Mouse (Mus musculus): ENCODE measurements around the gene Pnkd. TPM values are rescaled to one million over a fixed set of nuclear protein-coding genes. Genes with fewer than 3 reads are reported as not detected.
"Not testable (repeated sequence)": the region's sequence is repeated elsewhere in the genome, so short reads cannot be mapped to it uniquely, and the experiment has no call there.

Pnkd gene
- total and polyA plus RNA-seq, 3 experiments, result 27.7 to 186 (median 30.5) TPM

DNA sequence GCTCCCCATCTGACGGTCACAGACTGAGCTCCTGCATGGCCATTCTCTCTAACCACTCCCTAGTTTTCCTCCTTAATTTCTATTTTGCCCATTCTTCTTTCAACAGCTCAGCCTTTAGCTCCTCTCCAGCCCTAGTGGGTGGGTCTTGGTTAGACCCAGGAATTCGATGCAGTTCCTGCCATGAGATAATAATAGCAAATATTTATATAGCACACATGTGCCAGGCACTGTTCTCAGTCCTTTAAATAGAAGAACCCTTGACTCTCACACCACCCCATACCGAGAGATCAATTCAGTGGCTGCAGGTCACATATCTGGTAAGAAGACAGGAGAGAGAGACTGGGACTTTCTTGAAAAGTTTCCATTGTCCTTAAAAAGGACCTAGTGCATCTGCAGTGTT, 36.7 kb downstream of the Pnkd start:
- no peaks in the 10 kb centered on the region for H3K36me3 ChIP-seq (replicated peaks)
- no peaks in the 10 kb centered on the region for H3K9me3 ChIP-seq (replicated peaks)
- peaks cover 34% of the 10 kb centered on the region for H3K27me3 ChIP-seq (ENCODE audit: insufficient read depth, low read length)
- ATAC-seq (ENCODE audit: extremely low read depth, insufficient number of reproducible peaks, low FRiP score, poor library complexity, severe bottlenecking), result no peak
- H3K4me3 ChIP-seq (ENCODE audit: low read depth, low read length), result no peak overlapping the region
- H3K4me1 ChIP-seq (ENCODE audit: insufficient read depth, low read depth, low read length), result no peaks in the 10 kb centered on the region; the same call in 1 of the 2 replicates
- DNase-seq (ENCODE audit: low spot score), result no peak
- no peak for TF ChIP-seq CTCF (IDR thresholded peaks at IDR 0.05; ENCODE audit: low read depth, low read length)

DNA sequence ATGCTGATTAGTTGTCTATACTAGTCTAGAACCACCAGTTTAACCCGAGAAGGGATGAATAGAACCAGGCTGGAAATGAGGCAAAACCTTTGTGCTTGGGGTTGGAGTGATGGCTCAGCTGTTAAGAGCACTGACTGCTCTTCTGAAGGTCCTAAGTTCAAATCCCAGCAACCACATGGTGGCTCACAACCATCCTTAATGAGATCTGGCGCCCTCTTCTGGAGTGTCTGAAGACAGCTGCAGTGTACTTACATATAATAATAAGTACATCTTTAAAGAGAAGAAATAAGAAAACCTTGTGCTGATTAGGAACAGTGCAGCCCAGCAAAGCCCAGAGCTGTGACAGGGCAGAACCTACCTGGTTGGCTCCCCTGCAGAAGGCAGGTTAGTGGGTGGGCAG, 42.2 kb downstream of the Pnkd start:
- not testable (repeated sequence) for DNase-seq (ENCODE audit: low spot score); H3K36me3 ChIP-seq (replicated peaks); H3K9me3 ChIP-seq (replicated peaks); ATAC-seq (ENCODE audit: extremely low read depth, insufficient number of reproducible peaks, low FRiP score, poor library complexity, severe bottlenecking); H3K4me3 ChIP-seq (ENCODE audit: low read depth, low read length)
- H3K27me3 ChIP-seq (ENCODE audit: insufficient read depth, low read length), result peaks cover 27% of the 10 kb centered on the region
- peaks cover 18% of the 10 kb centered on the region for H3K4me1 ChIP-seq (ENCODE audit: insufficient read depth, low read depth, low read length)

GRCm38 (mm10) chr1:74329899-74330431, 45.2 kb downstream of the Pnkd start:
- no peaks in the 10 kb centered on the region for H3K36me3 ChIP-seq (replicated peaks)

GRCm38 (mm10) chr1:74331046-74331681, 46.4 kb downstream of the Pnkd start:
- no peak overlapping the region; the same call in 1 of the 2 replicates for H3K4me3 ChIP-seq (ENCODE audit: low read depth, low read length)
- peaks cover 33% of the 10 kb centered on the region for H3K27me3 ChIP-seq (ENCODE audit: insufficient read depth, low read length)
- peaks cover 36% of the 10 kb centered on the region for H3K4me1 ChIP-seq (ENCODE audit: insufficient read depth, low read depth, low read length)
- ATAC-seq (ENCODE audit: extremely low read depth, insufficient number of reproducible peaks, low FRiP score, poor library complexity, severe bottlenecking), result no peak
- peak; percentile 35 for DNase-seq (ENCODE audit: low spot score)
- no peaks in the 10 kb centered on the region for H3K36me3 ChIP-seq (replicated peaks)
- TF ChIP-seq TAL1 (conservative IDR thresholded peaks at IDR 0.05; ENCODE audit: low read depth, low read length) (0 out of 2 replicates have a peak, but pooled peaks have one; percentile 30), GATA2 (IDR thresholded peaks at IDR 0.05; ENCODE audit: borderline replicate concordance, low read depth, low read length) (no peak)
- no peaks in the 10 kb centered on the region for H3K9me3 ChIP-seq (replicated peaks)

More at GRCm38 (mm10) chr1:74329899-74330431, 45.2 kb downstream of the Pnkd start:
- peaks cover 27% of the 10 kb centered on the region for H3K27me3 ChIP-seq (ENCODE audit: insufficient read depth, low read length)
- DNase-seq (ENCODE audit: low spot score) (no peak), ATAC-seq (ENCODE audit: extremely low read depth, insufficient number of reproducible peaks, low FRiP score, poor library complexity, severe bottlenecking) (no peak)
- no peak for TF ChIP-seq GATA2 (IDR thresholded peaks at IDR 0.05; ENCODE audit: borderline replicate concordance, low read depth, low read length)
- no peak for TF ChIP-seq POLR2AphosphoS5 (IDR thresholded peaks at IDR 0.05; ENCODE audit: insufficient replicate concordance, low read depth, low read length)
- TF ChIP-seq GATA1 (IDR thresholded peaks at IDR 0.05; ENCODE audit: borderline replicate concordance, low read length), result no peak
- no peak for TF ChIP-seq CTCF (IDR thresholded peaks at IDR 0.05; ENCODE audit: low read depth, low read length)
- no peak for TF ChIP-seq TAL1 (conservative IDR thresholded peaks at IDR 0.05; ENCODE audit: low read depth, low read length)
- H3K4me1 ChIP-seq (ENCODE audit: insufficient read depth, low read depth, low read length), result peaks cover 34% of the 10 kb centered on the region
- no peaks in the 10 kb centered on the region for H3K9me3 ChIP-seq (replicated peaks)
- H3K4me3 ChIP-seq (ENCODE audit: low read depth, low read length), result no peak overlapping the region

DNA sequence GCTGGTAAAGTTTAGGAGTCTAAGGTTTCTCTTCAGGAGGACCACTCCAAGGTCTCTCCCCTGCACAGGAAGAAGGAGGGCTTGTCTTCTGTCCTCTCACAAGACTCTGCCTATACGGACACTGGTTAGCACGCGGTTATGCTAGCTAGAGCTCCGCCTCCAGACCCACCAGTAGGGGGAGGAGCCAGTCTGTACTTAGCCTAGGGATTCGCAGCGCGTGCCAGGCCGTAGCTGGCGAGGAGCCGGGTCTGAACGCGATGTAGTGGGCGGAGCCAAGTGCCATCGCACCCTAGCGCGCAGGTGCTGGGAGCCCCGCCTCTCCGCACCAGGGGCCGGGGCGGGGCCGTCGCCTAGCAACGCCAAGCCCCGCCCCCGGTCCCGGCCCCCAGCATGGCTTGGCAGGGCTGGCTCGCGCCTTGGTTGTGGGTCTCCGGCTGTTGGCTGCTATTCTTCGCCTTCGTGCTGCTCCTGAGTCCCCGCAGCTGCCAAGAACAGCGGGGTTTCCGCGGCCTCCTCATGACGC, 47.6 kb downstream of the Pnkd start:
- DNase-seq (ENCODE audit: low spot score), result peak; percentile 100
- no peaks in the 10 kb centered on the region for H3K36me3 ChIP-seq (replicated peaks)
- peak overlapping the region; percentile 69 for H3K4me3 ChIP-seq (ENCODE audit: low read depth, low read length)
- H3K27me3 ChIP-seq (ENCODE audit: insufficient read depth, low read length), result peaks cover 36% of the 10 kb centered on the region
- TF ChIP-seq POLR2AphosphoS5 (IDR thresholded peaks at IDR 0.05; ENCODE audit: insufficient replicate concordance, low read depth, low read length) (no peak), CTCF (IDR thresholded peaks at IDR 0.05; ENCODE audit: low read depth, low read length) (no peak), TAL1 (conservative IDR thresholded peaks at IDR 0.05; ENCODE audit: low read depth, low read length) (no peak), GATA1 (IDR thresholded peaks at IDR 0.05; ENCODE audit: borderline replicate concordance, low read length) (no peak)
- peaks cover 36% of the 10 kb centered on the region for H3K4me1 ChIP-seq (ENCODE audit: insufficient read depth, low read depth, low read length)
- peak; percentile 95 for ATAC-seq (ENCODE audit: extremely low read depth, insufficient number of reproducible peaks, low FRiP score, poor library complexity, severe bottlenecking)
- H3K9me3 ChIP-seq (replicated peaks), result no peaks in the 10 kb centered on the region

DNA sequence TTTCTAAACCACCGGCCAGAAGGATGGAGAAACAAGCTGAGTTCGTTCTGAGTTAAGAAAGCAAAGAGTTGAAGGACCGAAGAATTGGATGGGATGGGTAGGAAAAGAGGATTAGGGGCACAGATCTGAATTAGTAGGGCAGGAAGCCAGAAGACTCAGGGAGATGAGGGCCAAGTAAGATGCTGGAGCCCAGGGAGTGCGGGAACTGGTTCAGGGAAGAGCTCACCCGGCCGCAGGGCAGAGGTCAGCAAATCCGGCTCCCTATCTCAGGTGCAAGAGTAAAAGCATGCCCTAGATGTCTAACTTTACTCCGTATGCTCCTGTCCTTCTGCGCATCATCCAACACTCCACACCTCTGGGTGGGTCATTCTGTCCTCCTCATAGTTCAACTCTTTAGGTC, 48.2 kb downstream of the Pnkd start:
- no peaks in the 10 kb centered on the region for H3K9me3 ChIP-seq (replicated peaks)
- H3K36me3 ChIP-seq (replicated peaks), result no peaks in the 10 kb centered on the region
- DNase-seq (ENCODE audit: low spot score) (no peak), ATAC-seq (ENCODE audit: extremely low read depth, insufficient number of reproducible peaks, low FRiP score, poor library complexity, severe bottlenecking) (no peak)
- peaks cover 36% of the 10 kb centered on the region for H3K4me1 ChIP-seq (ENCODE audit: insufficient read depth, low read depth, low read length)
- TF ChIP-seq TAL1 (conservative IDR thresholded peaks at IDR 0.05; ENCODE audit: low read depth, low read length) (no peak), GATA2 (IDR thresholded peaks at IDR 0.05; ENCODE audit: borderline replicate concordance, low read depth, low read length) (no peak), GATA1 (IDR thresholded peaks at IDR 0.05; ENCODE audit: borderline replicate concordance, low read length) (no peak), CTCF (IDR thresholded peaks at IDR 0.05; ENCODE audit: low read depth, low read length) (no peak), POLR2AphosphoS5 (IDR thresholded peaks at IDR 0.05; ENCODE audit: insufficient replicate concordance, low read depth, low read length) (no peak)
- H3K4me3 ChIP-seq (ENCODE audit: low read depth, low read length), result peak overlapping the region; percentile 69; the same call in 1 of the 2 replicates
- H3K27me3 ChIP-seq (ENCODE audit: insufficient read depth, low read length), result peaks cover 38% of the 10 kb centered on the region

DNA sequence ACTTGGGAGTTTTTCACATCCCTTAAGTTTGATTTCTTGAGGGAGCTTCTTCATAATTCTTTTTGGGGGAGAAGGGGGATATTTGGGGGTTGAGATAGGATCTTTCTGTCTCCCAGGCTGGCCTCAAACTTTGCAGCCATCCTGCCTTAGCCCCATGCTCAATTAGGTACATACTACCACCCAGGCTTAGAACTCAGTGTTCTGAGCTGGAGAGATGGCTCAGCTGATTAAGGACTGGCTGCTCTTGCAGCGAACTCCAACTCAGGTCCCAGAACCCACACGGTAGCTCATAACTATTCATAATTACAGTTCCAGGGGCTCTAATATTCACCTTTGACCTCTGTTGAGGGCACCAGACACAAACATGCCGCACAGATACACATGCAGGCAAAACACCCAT, 49.9 kb downstream of the Pnkd start:
- no peaks in the 10 kb centered on the region for H3K36me3 ChIP-seq (replicated peaks)
- H3K4me1 ChIP-seq (ENCODE audit: insufficient read depth, low read depth, low read length), result peaks cover 41% of the 10 kb centered on the region
- peaks cover 49% of the 10 kb centered on the region for H3K27me3 ChIP-seq (ENCODE audit: insufficient read depth, low read length)
- TF ChIP-seq TAL1 (conservative IDR thresholded peaks at IDR 0.05; ENCODE audit: low read depth, low read length), result no peak
- TF ChIP-seq GATA2 (IDR thresholded peaks at IDR 0.05; ENCODE audit: borderline replicate concordance, low read depth, low read length), result no peak
- TF ChIP-seq GATA1 (IDR thresholded peaks at IDR 0.05; ENCODE audit: borderline replicate concordance, low read length), result no peak
- TF ChIP-seq CTCF (IDR thresholded peaks at IDR 0.05; ENCODE audit: low read depth, low read length), result no peak
- no peak for TF ChIP-seq POLR2AphosphoS5 (IDR thresholded peaks at IDR 0.05; ENCODE audit: insufficient replicate concordance, low read depth, low read length)
- DNase-seq (ENCODE audit: low spot score) (no peak), ATAC-seq (ENCODE audit: extremely low read depth, insufficient number of reproducible peaks, low FRiP score, poor library complexity, severe bottlenecking) (no peak)
- H3K9me3 ChIP-seq (replicated peaks), result no peaks in the 10 kb centered on the region
- H3K4me3 ChIP-seq (ENCODE audit: low read depth, low read length), result no peak overlapping the region

Measured in G1E (cell line).